Mouse (Mus musculus): ENCODE data around the gene Zmat5. TPM values are rescaled to one million over a fixed set of nuclear protein-coding genes. Genes with fewer than 3 reads are reported as not detected.
"Not testable (repeated sequence)": the region's sequence is repeated elsewhere in the genome, so short reads cannot be mapped to it uniquely, and the experiment has no call there.

Gene Zmat5
- polyA plus RNA-seq, 1 experiment = 11.7 TPM

DNA sequence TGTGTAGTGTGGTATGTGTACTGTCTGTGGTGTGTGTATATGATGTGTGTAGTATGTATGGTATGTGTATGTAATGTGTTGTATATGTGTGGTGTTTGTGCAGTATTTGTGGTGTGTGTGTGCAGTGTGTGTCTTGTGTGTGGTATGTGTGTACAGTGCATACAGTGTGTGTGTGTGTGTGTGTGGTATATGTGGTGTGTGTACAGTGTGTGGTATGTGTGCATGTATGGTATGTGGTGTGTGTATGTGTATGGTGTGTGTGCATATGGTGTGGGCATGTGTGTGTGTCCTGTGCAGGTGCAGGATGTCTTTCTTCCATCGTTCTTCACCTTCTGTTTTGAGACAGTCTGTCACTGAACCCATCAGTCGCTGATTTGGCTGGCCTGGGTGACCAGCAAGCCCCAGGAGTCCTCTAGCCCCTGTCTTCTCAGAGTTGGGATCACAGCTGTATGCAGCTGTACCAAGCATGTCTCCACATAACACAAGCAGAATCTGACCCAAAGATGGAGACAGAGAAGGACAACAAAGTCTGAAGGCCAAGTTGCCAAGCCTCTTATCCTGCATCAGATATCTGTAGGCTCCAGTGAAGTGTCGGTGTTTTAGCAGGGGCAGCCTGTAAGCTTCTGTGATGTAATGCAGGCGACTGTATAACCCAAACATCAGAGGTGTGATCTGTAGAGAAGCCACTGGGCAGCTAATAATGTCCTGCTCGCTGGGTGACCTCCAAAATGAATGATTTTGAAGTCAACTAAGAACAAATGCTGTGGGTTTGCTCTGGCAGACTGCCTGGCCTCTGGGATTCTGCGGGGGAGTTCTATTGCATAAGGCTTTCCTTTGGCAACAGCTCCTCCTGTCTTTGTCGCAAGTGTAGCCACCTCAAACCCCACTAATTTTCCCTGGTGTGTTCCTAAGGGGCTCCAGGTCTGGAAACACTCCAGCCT lies 7.2 kb upstream of the Zmat5 start:
- WGBS = 34% methylated on average over 7 of the region's 7 CpGs
- Histone ChIP-seq H3K27ac (ENCODE audit: control insufficient read depth, insufficient read depth, low read depth, low read length, poor library complexity) (no peak overlapping the region; the same call in 1 of the 2 replicates), H3K4me1 (ENCODE audit: control insufficient read depth, insufficient read depth, low read length) (no peaks in the 10 kb centered on the region; the same call in 1 of the 2 replicates), H3K4me3 (replicated peaks; ENCODE audit: control insufficient read depth, low read depth, low read length) (no peak overlapping the region)
- TF ChIP-seq CTCF (IDR thresholded peaks at IDR 0.05; ENCODE audit: control insufficient read depth, insufficient read depth, low read length) (peak; percentile 3; the same call in 1 of the 2 replicates), POLR2A (IDR thresholded peaks at IDR 0.05; ENCODE audit: borderline replicate concordance, control insufficient read depth, low read depth, low read length) (no peak)

DNA sequence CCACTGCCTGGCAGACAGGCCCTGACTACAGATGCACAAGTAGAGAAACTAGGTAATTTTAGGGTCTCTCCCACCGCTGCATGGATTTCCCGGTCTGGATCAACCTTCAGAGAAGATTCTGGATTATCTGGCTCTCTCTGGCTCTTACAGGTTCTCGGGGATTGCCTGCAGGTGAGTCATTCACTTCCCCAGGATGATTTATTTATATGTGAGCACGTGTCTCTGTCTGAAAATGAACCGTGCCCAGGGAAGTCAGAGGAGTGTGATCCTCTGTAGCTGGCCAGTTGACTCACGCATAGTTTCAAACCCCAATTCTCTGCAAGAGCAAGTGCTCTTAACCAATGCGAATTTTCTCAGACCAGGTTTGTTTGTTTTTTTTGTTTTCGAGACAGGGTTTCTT lies 3.8 kb upstream of the Zmat5 start:
- WGBS = 90% methylated on average over 8 of the region's 8 CpGs
- Histone ChIP-seq H3K27ac (ENCODE audit: control insufficient read depth, insufficient read depth, low read depth, low read length, poor library complexity) (no peak overlapping the region), H3K4me1 (ENCODE audit: control insufficient read depth, insufficient read depth, low read length) (peaks cover 2% of the 10 kb centered on the region; the same call in 1 of the 2 replicates), H3K4me3 (replicated peaks; ENCODE audit: control insufficient read depth, low read depth, low read length) (no peak overlapping the region)
- TF ChIP-seq POLR2A (IDR thresholded peaks at IDR 0.05; ENCODE audit: borderline replicate concordance, control insufficient read depth, low read depth, low read length) (no peak), CTCF (IDR thresholded peaks at IDR 0.05; ENCODE audit: control insufficient read depth, insufficient read depth, low read length) (no peak)

DNA sequence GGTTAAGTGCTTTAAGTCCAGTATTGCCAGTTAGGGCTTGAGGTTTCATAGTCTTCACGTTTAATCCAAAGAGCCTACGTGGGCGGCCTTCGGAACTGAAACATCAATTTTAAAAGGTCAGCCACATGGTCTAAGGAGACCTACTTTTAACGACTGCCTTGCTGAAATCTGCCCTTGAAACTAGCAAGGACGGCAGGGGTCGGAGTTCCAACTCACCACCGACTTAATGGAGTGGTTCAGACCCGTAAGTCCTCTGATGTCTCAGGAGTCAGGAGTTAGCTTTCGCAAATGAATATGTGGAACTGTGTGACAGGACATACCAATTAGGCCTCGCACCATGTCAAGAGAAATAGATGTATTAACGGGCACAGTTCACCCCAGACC lies 798 bp upstream of the Zmat5 start:
- peak overlapping the region; percentile 74 for H3K27ac ChIP-seq (ENCODE audit: control insufficient read depth, insufficient read depth, low read depth, low read length, poor library complexity)
- TF ChIP-seq POLR2A (IDR thresholded peaks at IDR 0.05; ENCODE audit: borderline replicate concordance, control insufficient read depth, low read depth, low read length) = no peak
- no peak for TF ChIP-seq CTCF (IDR thresholded peaks at IDR 0.05; ENCODE audit: control insufficient read depth, insufficient read depth, low read length)
- peaks cover 2% of the 10 kb centered on the region; the same call in 1 of the 2 replicates for H3K4me1 ChIP-seq (ENCODE audit: control insufficient read depth, insufficient read depth, low read length)
- 2% methylated on average over 12 of the region's 12 CpGs for WGBS
- peak overlapping the region; percentile 90 for H3K4me3 ChIP-seq (replicated peaks; ENCODE audit: control insufficient read depth, low read depth, low read length)

DNA sequence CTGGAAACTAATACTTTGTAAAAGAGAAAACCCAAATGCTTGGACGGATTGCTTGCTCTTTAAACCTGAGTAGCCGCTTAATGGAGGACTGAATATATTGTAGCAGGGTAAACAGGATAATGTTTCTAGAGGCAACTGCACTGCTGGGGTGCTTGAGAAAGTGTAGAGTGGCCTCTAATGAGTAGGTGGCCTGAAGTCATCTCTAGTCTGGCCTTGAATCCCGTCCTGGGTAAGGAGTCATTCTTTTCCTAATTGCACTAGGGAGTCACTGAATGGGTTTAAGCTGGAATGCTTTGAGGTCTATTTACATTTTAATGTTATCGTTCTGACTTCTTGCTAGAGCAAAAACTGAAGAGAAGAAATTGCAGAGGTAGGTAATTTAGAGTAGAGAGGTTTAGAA lies 700 bp downstream of the Zmat5 start:
- H3K4me3 ChIP-seq (replicated peaks; ENCODE audit: control insufficient read depth, low read depth, low read length) = peak overlapping the region; percentile 90
- 10% methylated on average over 4 of the region's 4 CpGs for WGBS
- peaks cover 2% of the 10 kb centered on the region; the same call in 1 of the 2 replicates for H3K4me1 ChIP-seq (ENCODE audit: control insufficient read depth, insufficient read depth, low read length)
- peak overlapping the region; percentile 60; the same call in 1 of the 2 replicates for H3K27ac ChIP-seq (ENCODE audit: control insufficient read depth, insufficient read depth, low read depth, low read length, poor library complexity)
- no peak for TF ChIP-seq CTCF (IDR thresholded peaks at IDR 0.05; ENCODE audit: control insufficient read depth, insufficient read depth, low read length)
- no peak for TF ChIP-seq POLR2A (IDR thresholded peaks at IDR 0.05; ENCODE audit: borderline replicate concordance, control insufficient read depth, low read depth, low read length)

DNA sequence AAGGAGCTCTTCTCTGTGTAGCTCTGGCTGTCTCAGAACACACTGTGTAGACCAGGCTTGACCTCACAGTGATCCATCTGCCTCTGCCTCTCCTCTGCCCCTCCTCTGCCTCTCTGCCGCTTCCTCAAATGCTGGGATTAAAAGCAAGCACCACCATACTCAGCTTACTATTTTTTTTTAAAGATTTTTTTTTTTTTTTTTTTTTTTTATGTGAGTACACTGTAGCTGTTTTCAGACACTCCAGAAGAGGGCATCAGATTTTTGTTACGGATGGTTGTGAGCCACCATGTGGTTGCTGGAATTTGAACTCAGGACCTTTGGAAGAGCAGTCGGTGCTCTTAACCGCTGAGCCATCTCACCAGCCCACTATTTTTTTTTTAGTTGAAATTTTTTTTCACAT lies 5.7 kb downstream of the Zmat5 start:
- WGBS = 77% methylated on average over 4 of the region's 4 CpGs
- H3K4me1 ChIP-seq (ENCODE audit: control insufficient read depth, insufficient read depth, low read length); H3K27ac ChIP-seq (ENCODE audit: control insufficient read depth, insufficient read depth, low read depth, low read length, poor library complexity); H3K4me3 ChIP-seq (replicated peaks; ENCODE audit: control insufficient read depth, low read depth, low read length): not testable (repeated sequence)

DNA sequence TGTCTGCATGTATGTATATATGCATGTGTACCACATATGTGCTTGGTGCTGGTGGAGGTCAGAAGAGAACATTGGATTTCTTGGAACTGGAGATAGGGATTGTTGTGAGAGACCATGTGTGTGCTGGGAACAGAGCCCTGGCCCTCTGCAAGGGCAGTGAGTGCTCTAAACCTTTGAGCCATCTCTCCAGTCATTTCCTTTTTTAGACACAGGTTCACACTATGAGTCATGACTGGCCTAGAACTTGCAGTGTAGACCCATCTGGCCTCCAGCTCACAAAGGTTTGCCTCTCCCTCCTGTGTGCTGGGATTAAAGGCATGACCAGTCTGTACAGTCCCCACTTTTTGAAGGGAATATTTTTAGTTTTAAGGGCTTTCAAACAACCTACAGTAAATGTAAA lies 8.3 kb downstream of the Zmat5 start:
- H3K27ac ChIP-seq (ENCODE audit: control insufficient read depth, insufficient read depth, low read depth, low read length, poor library complexity) = no peak overlapping the region
- H3K4me1 ChIP-seq (ENCODE audit: control insufficient read depth, insufficient read depth, low read length) = peaks cover 2% of the 10 kb centered on the region
- TF ChIP-seq POLR2A (IDR thresholded peaks at IDR 0.05; ENCODE audit: borderline replicate concordance, control insufficient read depth, low read depth, low read length) (no peak), CTCF (IDR thresholded peaks at IDR 0.05; ENCODE audit: control insufficient read depth, insufficient read depth, low read length) (no peak)
- no peak overlapping the region for H3K4me3 ChIP-seq (replicated peaks; ENCODE audit: control insufficient read depth, low read depth, low read length)

DNA sequence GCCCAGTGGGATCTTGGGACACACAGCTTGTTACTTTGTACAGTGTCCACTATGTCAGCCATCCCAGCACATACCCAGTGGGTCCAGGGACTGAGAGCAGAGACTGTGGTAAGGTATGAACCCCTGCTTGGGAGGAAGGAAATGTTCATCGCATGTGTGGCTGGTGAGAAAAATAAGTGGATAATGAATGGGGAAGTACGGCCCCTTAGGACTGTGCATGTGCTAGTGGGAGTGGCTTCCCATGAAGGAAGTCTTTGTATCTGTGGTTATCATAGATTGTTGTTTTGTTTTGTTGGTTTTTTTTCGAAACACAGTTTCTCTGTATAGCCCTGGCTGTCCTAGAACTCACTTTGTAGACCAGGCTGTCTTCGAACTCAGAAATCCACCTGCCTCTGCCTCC lies 10.2 kb downstream of the Zmat5 start:
- peaks cover 2% of the 10 kb centered on the region for H3K4me1 ChIP-seq (ENCODE audit: control insufficient read depth, insufficient read depth, low read length)
- no peak overlapping the region for H3K27ac ChIP-seq (ENCODE audit: control insufficient read depth, insufficient read depth, low read depth, low read length, poor library complexity)
- H3K4me3 ChIP-seq (replicated peaks; ENCODE audit: control insufficient read depth, low read depth, low read length) = no peak overlapping the region
- TF ChIP-seq CTCF (IDR thresholded peaks at IDR 0.05; ENCODE audit: control insufficient read depth, insufficient read depth, low read length) (no peak), POLR2A (IDR thresholded peaks at IDR 0.05; ENCODE audit: borderline replicate concordance, control insufficient read depth, low read depth, low read length) (no peak)
- 19% methylated on average over 4 of the region's 4 CpGs for WGBS

DNA sequence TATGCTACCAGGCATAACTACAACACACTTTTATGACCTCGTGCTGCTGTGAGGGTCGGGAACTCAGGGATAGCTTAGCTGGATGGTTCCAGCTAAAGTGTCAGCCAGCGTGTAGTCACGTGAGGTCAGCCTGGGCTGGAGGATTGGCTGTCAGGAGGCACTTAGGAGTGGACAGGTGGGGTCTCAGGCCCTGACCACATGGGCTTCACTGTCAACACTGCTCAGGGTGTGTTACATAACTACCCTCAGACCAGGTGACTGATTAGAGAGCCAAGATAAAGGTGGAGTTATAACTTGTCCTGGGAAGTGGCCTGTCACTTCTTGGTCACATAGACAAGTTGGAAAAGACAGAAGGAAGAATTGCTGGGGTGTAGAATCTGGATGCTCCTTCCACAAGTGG lies 11.1 kb downstream of the Zmat5 start:
- TF ChIP-seq POLR2A (IDR thresholded peaks at IDR 0.05; ENCODE audit: borderline replicate concordance, control insufficient read depth, low read depth, low read length) = no peak
- no peak for TF ChIP-seq CTCF (IDR thresholded peaks at IDR 0.05; ENCODE audit: control insufficient read depth, insufficient read depth, low read length)
- peaks cover 2% of the 10 kb centered on the region for H3K4me1 ChIP-seq (ENCODE audit: control insufficient read depth, insufficient read depth, low read length)
- WGBS = 88% methylated on average over 4 of the region's 4 CpGs
- H3K27ac ChIP-seq (ENCODE audit: control insufficient read depth, insufficient read depth, low read depth, low read length, poor library complexity) = no peak overlapping the region
- H3K4me3 ChIP-seq (replicated peaks; ENCODE audit: control insufficient read depth, low read depth, low read length) = no peak overlapping the region
